Comparison of ENCODE assay signal across 7 mouse cellular contexts in the genomic region with DNA sequence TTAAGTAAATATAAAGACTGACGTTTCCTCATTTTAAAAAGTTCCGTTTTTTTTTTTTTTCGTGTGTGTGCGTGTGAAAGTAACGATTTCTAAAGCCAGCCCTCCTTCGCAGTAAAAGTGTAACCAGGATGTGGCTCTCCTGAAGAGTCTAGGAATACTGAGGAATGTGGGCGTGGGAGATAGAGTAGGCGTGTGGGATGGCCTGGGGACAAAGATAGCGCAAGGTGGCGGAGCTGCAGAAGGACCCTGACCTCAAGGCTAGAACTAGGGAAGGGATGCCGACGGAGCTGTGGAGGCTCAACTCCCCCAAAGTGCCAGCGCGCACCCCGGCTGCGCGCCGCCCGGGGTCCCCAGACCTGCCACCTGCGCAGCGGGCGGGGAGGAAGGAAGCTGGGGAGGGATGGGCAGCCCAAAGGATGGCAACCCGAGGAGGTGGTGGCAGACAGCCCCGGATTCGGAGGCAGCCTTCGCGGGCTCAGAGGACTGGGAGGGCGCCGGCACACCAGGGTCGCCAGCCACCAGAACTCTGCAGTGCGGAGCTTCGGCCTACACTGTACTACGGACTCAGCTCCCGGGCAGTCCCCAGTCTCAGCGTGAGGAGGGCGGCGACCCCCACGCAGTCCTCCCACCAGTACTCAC. TPM values are rescaled to one million over a fixed set of nuclear protein-coding genes. Genes with fewer than 3 reads are reported as not detected.
DNase-seq lines count a peak whose midpoint lies in the region; ATAC-seq lines count a peak whose summit lies in the region.

No protein-coding gene starts in this region.

- peaks cover 9% of the 10 kb centered on the region for H3K36me3 ChIP-seq in heart, embryonic 16.5 days (ENCODE audit: control insufficient read depth, insufficient read depth)
- no peaks in the 10 kb centered on the region for H3K36me3 ChIP-seq in midbrain, embryonic 16.5 days (ENCODE audit: control insufficient read depth, insufficient read depth, low read length)

- no peaks in the 10 kb centered on the region for H3K27me3 ChIP-seq in heart, embryonic 16.5 days (ENCODE audit: control insufficient read depth, insufficient read depth, low read length)
- H3K27me3 ChIP-seq in midbrain, embryonic 16.5 days (ENCODE audit: control insufficient read depth, insufficient read depth, low read depth, low read length) = no peaks in the 10 kb centered on the region

- no peaks in the 10 kb centered on the region for H3K9me3 ChIP-seq in heart, embryonic 16.5 days (replicated peaks; ENCODE audit: control insufficient read depth, low read length)
- H3K9me3 ChIP-seq in midbrain, embryonic 16.5 days (replicated peaks; ENCODE audit: control insufficient read depth, low read length, poor library complexity, severe bottlenecking) = no peaks in the 10 kb centered on the region

- WGBS in heart, embryonic 16.5 days = under 1% methylated on average over 38 of the region's 38 CpGs
- under 1% methylated on average over 37 of the region's 38 CpGs for WGBS in midbrain, embryonic 16.5 days

- peak; percentile 49 for ATAC-seq in heart, embryonic 16.5 days (replicated peaks; ENCODE audit: extremely low read depth, insufficient read depth, low FRiP score)
- ATAC-seq in midbrain, embryonic 16.5 days = peak; percentile 84

- peak overlapping the region; percentile 97 for H3K4me2 ChIP-seq in heart, embryonic 16.5 days (ENCODE audit: low read depth, low read length)
- H3K4me2 ChIP-seq in midbrain, embryonic 16.5 days (ENCODE audit: low read length) = peak overlapping the region; percentile 100

- H3K9ac ChIP-seq in heart, embryonic 16.5 days (ENCODE audit: low read length) = peak overlapping the region; percentile 83
- peak overlapping the region; percentile 62 for H3K9ac ChIP-seq in midbrain, embryonic 16.5 days (ENCODE audit: low read depth, low read length)

- no peaks in the 10 kb centered on the region for H3K4me1 ChIP-seq in brown adipose tissue, adult 24 weeks (ENCODE audit: control insufficient read depth, insufficient read depth, insufficient read length, low read length)
- H3K4me1 ChIP-seq in heart, embryonic 16.5 days (ENCODE audit: control insufficient read depth, insufficient read depth, low read length) = peaks cover 11% of the 10 kb centered on the region
- peaks cover 12% of the 10 kb centered on the region for H3K4me1 ChIP-seq in midbrain, embryonic 16.5 days (ENCODE audit: control insufficient read depth, insufficient read depth, low read length)

- H3K4me3 ChIP-seq in brown adipose tissue, adult 24 weeks (ENCODE audit: insufficient read depth, low read depth, low read length) = peak overlapping the region; percentile 82
- H3K4me3 ChIP-seq in heart, embryonic 16.5 days (ENCODE audit: low read length) = peak overlapping the region; percentile 81
- H3K4me3 ChIP-seq in midbrain, embryonic 16.5 days (ENCODE audit: low read depth, low read length) = peak overlapping the region; percentile 61

- H3K27ac ChIP-seq in brown adipose tissue, adult 24 weeks (replicated peaks; ENCODE audit: low read depth, low read length) = no peak overlapping the region
- H3K27ac ChIP-seq in heart, embryonic 16.5 days (ENCODE audit: low read length) = peak overlapping the region; percentile 49
- H3K27ac ChIP-seq in midbrain, embryonic 16.5 days (ENCODE audit: low read length) = no peak overlapping the region; the same call in 1 of the 2 replicates

- peak; percentile 51 for DNase-seq in retina, embryonic 14.5 days (ENCODE audit: low spot score)
- no peak for DNase-seq in retina, postnatal 1 day
- DNase-seq in liver = peak; percentile 78
- no peak for DNase-seq in layer of hippocampus, postnatal 36 days

RNA-seq across cellular contexts. Expression of a gene that starts 0.5 kb away (rescaled TPM):
- 1.1 and 1.6 TPM in 2 replicates for polyA plus RNA-seq in brown adipose tissue, adult 24 weeks (2012; ENCODE audit: insufficient read depth, insufficient read length, missing spikeins)
- 77.8 and 84.0 TPM in 2 replicates for polyA plus RNA-seq in heart, embryonic 16.5 days (2015; fragmentation: Nextera tagmentation; extraction: Ambion mirVana)
- polyA plus RNA-seq in midbrain, embryonic 16.5 days (2015; fragmentation: Nextera tagmentation; extraction: Ambion mirVana) = 10.1 and 12.9 TPM in 2 replicates
- 1 to 10 TPM; 1.2 to 2.3 TPM for total RNA-seq in layer of hippocampus, postnatal 36 days (2021)

RNA-seq across cellular contexts. Expression of a gene that starts 31.8 kb away (rescaled TPM):
- polyA plus RNA-seq in brown adipose tissue, adult 24 weeks (2012; ENCODE audit: insufficient read depth, insufficient read length, missing spikeins) = 1,277 and 1,448 TPM in 2 replicates
- 895 and 907 TPM in 2 replicates for polyA plus RNA-seq in heart, embryonic 16.5 days (2015; fragmentation: Nextera tagmentation; extraction: Ambion mirVana)
- polyA plus RNA-seq in midbrain, embryonic 16.5 days (2015; fragmentation: Nextera tagmentation; extraction: Ambion mirVana) = 818 and 819 TPM in 2 replicates
- total RNA-seq in layer of hippocampus, postnatal 36 days (2021) = 1,000 to 10,000 TPM; 1,474 to 1,494 TPM

Comparison
In these comparisons a context has a peak if more than half of its experiments do, and no peak if none do; other contexts are left out.
1. DNase-seq: peak in retina, embryonic 14.5 days (single experiment) and liver (single experiment); none in retina, postnatal 1 day (single experiment) and layer of hippocampus, postnatal 36 days (0 of 2).
2. Peak in every context shown above with its lines, with median percentiles within 50 percentile points of each other: H3K4me3 ChIP-seq.